ENCODE assay signal across 9 mouse cellular contexts in the genomic region with DNA sequence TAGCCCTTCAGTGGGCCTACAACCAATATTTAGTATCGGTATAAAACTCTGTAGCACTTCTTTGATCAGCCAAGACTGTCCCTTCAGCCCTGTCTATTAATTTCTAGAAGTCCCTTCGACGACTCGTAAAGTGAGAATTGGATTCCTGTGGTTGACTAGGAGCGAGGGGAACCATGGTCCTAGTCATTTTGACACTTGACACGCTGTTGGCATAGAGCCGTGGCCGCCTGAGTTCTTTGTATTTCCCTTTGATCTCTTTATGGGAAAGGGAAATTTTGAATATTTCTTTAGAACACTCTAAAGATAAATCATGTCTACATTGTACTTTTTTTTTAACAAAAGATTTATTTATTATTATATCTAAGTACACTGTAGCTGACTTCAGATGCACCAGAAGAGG. TPM values are rescaled to one million over a fixed set of nuclear protein-coding genes. Genes with fewer than 3 reads are reported as not detected.
DNase-seq lines count a peak whose midpoint lies in the region; ATAC-seq and TF ChIP-seq lines count a peak whose summit lies in the region.
"Had no signal": no experiment of that assay in that cellular context is flagged by ENCODE, and none has a peak within 500 bp of the region (broad histone marks: within the 10 kb centered on the region; RNA-seq: fewer than 3 reads in every experiment).

No protein-coding gene starts in this region.

- TF ChIP-seq CTCF in liver, embryonic 14.5 days (IDR thresholded peaks at IDR 0.05; ENCODE audit: low read depth) = no peak

- H3K27me3 ChIP-seq in heart, embryonic 11.5 days (ENCODE audit: control insufficient read depth, insufficient read depth, low read length) = no peaks in the 10 kb centered on the region
- H3K27me3 ChIP-seq in forebrain, embryonic 12.5 days = no peaks in the 10 kb centered on the region
- no peaks in the 10 kb centered on the region for H3K27me3 ChIP-seq in liver, embryonic 14.5 days (ENCODE audit: control insufficient read depth, insufficient read depth, low read length)

- H3K4me3 ChIP-seq in heart, embryonic 11.5 days (ENCODE audit: low read depth, low read length) = peak overlapping the region; percentile 96
- H3K4me3 ChIP-seq in forebrain, embryonic 12.5 days (replicated peaks) = peak overlapping the region; percentile 89
- peak overlapping the region; percentile 86 to 99; a peak in 3 of 4 replicates for H3K4me3 ChIP-seq in liver, embryonic 14.5 days (ENCODE audit: insufficient read depth in 1 of 2, low read depth in 2 of 2, low read length in 2 of 2)

- intact Hi-C loops in heart, postnatal 25 days (cut with DNase I) = loop anchor here (2.0 kb wide), 1 partner anchor 25 kb away; the partner anchor contains the start of genes Paics and Ppat

- H3K27ac ChIP-seq in heart, embryonic 11.5 days (ENCODE audit: low read depth, low read length) = no peak overlapping the region
- no peak overlapping the region for H3K27ac ChIP-seq in forebrain, embryonic 12.5 days
- H3K27ac ChIP-seq in liver, embryonic 14.5 days = peak overlapping the region; percentile 62; the same call in 1 of the 2 replicates

- 91% methylated on average over 8 of the region's 8 CpGs for WGBS in heart, embryonic 11.5 days (ENCODE audit: insufficient replicate concordance)
- WGBS in forebrain, embryonic 12.5 days = 90% methylated on average over 8 of the region's 8 CpGs
- WGBS in liver, embryonic 14.5 days (ENCODE audit: insufficient replicate concordance) = 73% methylated on average over 8 of the region's 8 CpGs

- H3K4me2 ChIP-seq in heart, embryonic 11.5 days = peak overlapping the region; percentile 82
- H3K4me2 ChIP-seq in forebrain, embryonic 12.5 days = peak overlapping the region; percentile 88
- H3K4me2 ChIP-seq in liver, embryonic 14.5 days (ENCODE audit: low read depth) = peak overlapping the region; percentile 92

- no peak for ATAC-seq in heart, embryonic 11.5 days (replicated peaks; ENCODE audit: insufficient number of reproducible peaks, low FRiP score, low TSS enrichment)
- ATAC-seq in forebrain, embryonic 12.5 days (ENCODE audit: low FRiP score) = no peak
- ATAC-seq in liver, embryonic 14.5 days (ENCODE audit: insufficient read depth) = no peak

- TF ChIP-seq EP300 in liver, embryonic 14.5 days (IDR thresholded peaks at IDR 0.05; ENCODE audit: low read depth) = no peak

- no peak overlapping the region for H3K9ac ChIP-seq in heart, embryonic 11.5 days (ENCODE audit: low read depth, low read length)
- no peak overlapping the region for H3K9ac ChIP-seq in forebrain, embryonic 12.5 days
- H3K9ac ChIP-seq in liver, embryonic 14.5 days (replicated peaks) = peak overlapping the region; percentile 94

- DNase-seq in heart, postnatal 25 days (ENCODE audit: low spot score) = no peak
- peak; percentile 25 for DNase-seq in CD4-positive helper T cell, adult 2 months (ENCODE audit: low read depth, low spot score)
- DNase-seq in liver, embryonic 14.5 days (ENCODE audit: low read depth in 3 of 3, low spot score in 3 of 3) = no peak
- DNase-seq in layer of hippocampus, postnatal 14 days (ENCODE audit: low spot score in 2 of 2) = no peak
- no peak for DNase-seq in retina, embryonic 14.5 days (ENCODE audit: low spot score)
- DNase-seq in left cerebral cortex, adult 18-20 months (ENCODE audit: low spot score in 2 of 2) = no peak

- H3K4me1 ChIP-seq in heart, embryonic 11.5 days (ENCODE audit: control insufficient read depth, insufficient read depth, low read length) = peaks cover 14% of the 10 kb centered on the region
- peaks cover 14% of the 10 kb centered on the region for H3K4me1 ChIP-seq in forebrain, embryonic 12.5 days
- peaks cover 10% of the 10 kb centered on the region in 2 experiments; a peak in 3 of 4 replicates for H3K4me1 ChIP-seq in liver, embryonic 14.5 days (replicated peaks; ENCODE audit: control insufficient read depth in 2 of 2, insufficient read depth in 2 of 2, low read length in 1 of 2)

- H3K36me3 ChIP-seq in heart, embryonic 11.5 days (ENCODE audit: control insufficient read depth, insufficient read depth, low read length) = peaks cover 18% of the 10 kb centered on the region
- peaks cover 38% of the 10 kb centered on the region for H3K36me3 ChIP-seq in forebrain, embryonic 12.5 days (replicated peaks)
- H3K36me3 ChIP-seq in liver, embryonic 14.5 days (replicated peaks; ENCODE audit: control insufficient read depth, insufficient read depth, low read depth) = peaks cover 32% of the 10 kb centered on the region

- no peaks in the 10 kb centered on the region for H3K9me3 ChIP-seq in heart, embryonic 11.5 days (replicated peaks; ENCODE audit: control insufficient read depth, low read length)
- no peaks in the 10 kb centered on the region for H3K9me3 ChIP-seq in forebrain, embryonic 12.5 days
- no peaks in the 10 kb centered on the region for H3K9me3 ChIP-seq in liver, embryonic 14.5 days (ENCODE audit: control insufficient read depth, low read length)

RNA-seq across cellular contexts. Expression of gene Srp72, which starts 1.3 kb away (rescaled TPM):
- 51.4 and 51.9 TPM in 2 replicates for polyA plus RNA-seq in heart, embryonic 11.5 days (2014; fragmentation: Nextera tagmentation; extraction: Ambion mirVana)
- total RNA-seq in heart, postnatal 25 days (2021) = 10 to 100 TPM; 52.7 to 59.6 TPM
- 63.5 and 64.3 TPM in 2 replicates for polyA plus RNA-seq in forebrain, embryonic 12.5 days (2016; fragmentation: Nextera tagmentation; extraction: Ambion mirVana)
- polyA plus RNA-seq in liver, embryonic 14.5 days (2012; rRNA removed) = 23.7 and 32.3 TPM in 2 replicates
- polyA plus RNA-seq in liver, embryonic 14.5 days (2014; fragmentation: Nextera tagmentation; extraction: Ambion mirVana) = 44.8 and 45.5 TPM in 2 replicates
- 100 to 1,000 TPM; 121 to 128 TPM for total RNA-seq in layer of hippocampus, postnatal 14 days (2021)
- 100 to 1,000 TPM in 1 of 2 experiments, 10 to 100 TPM in 1; 93.8 to 100 TPM for total RNA-seq in left cerebral cortex, adult 18-20 months (2021)

RNA-seq across cellular contexts. Expression of gene Ppat, which starts 24.4 kb away (rescaled TPM):
- 38.7 and 39.6 TPM in 2 replicates for polyA plus RNA-seq in heart, embryonic 11.5 days (2014; fragmentation: Nextera tagmentation; extraction: Ambion mirVana)
- total RNA-seq in heart, postnatal 25 days (2021) = 10 to 100 TPM; 12.2 to 15.5 TPM
- 31.8 and 32.6 TPM in 2 replicates for polyA plus RNA-seq in forebrain, embryonic 12.5 days (2016; fragmentation: Nextera tagmentation; extraction: Ambion mirVana)
- polyA plus RNA-seq in liver, embryonic 14.5 days (2012; rRNA removed) = 9.7 and 15.3 TPM in 2 replicates
- 29.2 and 32.6 TPM in 2 replicates for polyA plus RNA-seq in liver, embryonic 14.5 days (2014; fragmentation: Nextera tagmentation; extraction: Ambion mirVana)
- 10 to 100 TPM; 13.8 to 14.5 TPM for total RNA-seq in layer of hippocampus, postnatal 14 days (2021)
- total RNA-seq in left cerebral cortex, adult 18-20 months (2021) = 10 to 100 TPM; 20.1 to 20.9 TPM

RNA-seq across cellular contexts. Expression of gene Paics, which starts 24.6 kb away (rescaled TPM):
- polyA plus RNA-seq in heart, embryonic 11.5 days (2014; fragmentation: Nextera tagmentation; extraction: Ambion mirVana) = 270 and 300 TPM in 2 replicates
- 100 to 1,000 TPM; 138 to 159 TPM for total RNA-seq in heart, postnatal 25 days (2021)
- polyA plus RNA-seq in forebrain, embryonic 12.5 days (2016; fragmentation: Nextera tagmentation; extraction: Ambion mirVana) = 346 and 374 TPM in 2 replicates
- 51.6 and 78.7 TPM in 2 replicates for polyA plus RNA-seq in liver, embryonic 14.5 days (2012; rRNA removed)
- polyA plus RNA-seq in liver, embryonic 14.5 days (2014; fragmentation: Nextera tagmentation; extraction: Ambion mirVana) = 172 and 185 TPM in 2 replicates
- total RNA-seq in layer of hippocampus, postnatal 14 days (2021) = 10 to 100 TPM; 87.7 to 95.4 TPM
- total RNA-seq in left cerebral cortex, adult 18-20 months (2021) = 10 to 100 TPM; 94.1 to 94.2 TPM

RNA-seq across cellular contexts. Expression of gene Arl9, which starts 28.1 kb away (rescaled TPM):
- polyA plus RNA-seq in heart, embryonic 11.5 days (2014; fragmentation: Nextera tagmentation; extraction: Ambion mirVana) = 0.46 TPM in 1 of 2 replicates, not detected in the other
- total RNA-seq in heart, postnatal 25 days (2021) = not detected
- polyA plus RNA-seq in forebrain, embryonic 12.5 days (2016; fragmentation: Nextera tagmentation; extraction: Ambion mirVana) = not detected in 2 replicates
- 0.38 and 0.40 TPM in 2 replicates for polyA plus RNA-seq in liver, embryonic 14.5 days (2012; rRNA removed)
- polyA plus RNA-seq in liver, embryonic 14.5 days (2014; fragmentation: Nextera tagmentation; extraction: Ambion mirVana) = not detected in 2 replicates
- total RNA-seq in layer of hippocampus, postnatal 14 days (2021) = not detected
- not detected for total RNA-seq in left cerebral cortex, adult 18-20 months (2021)
- polyA plus RNA-seq: small intestine, adult 2 months had no signal

RNA-seq across cellular contexts. Expression of gene Thegl, which starts 40.1 kb away (rescaled TPM):
- 0.21 TPM in 1 of 2 replicates, not detected in the other for polyA plus RNA-seq in heart, embryonic 11.5 days (2014; fragmentation: Nextera tagmentation; extraction: Ambion mirVana)
- total RNA-seq in heart, postnatal 25 days (2021) = not detected
- 0.33 and 0.42 TPM in 2 replicates for polyA plus RNA-seq in forebrain, embryonic 12.5 days (2016; fragmentation: Nextera tagmentation; extraction: Ambion mirVana)
- polyA plus RNA-seq in liver, embryonic 14.5 days (2012; rRNA removed) = 0.18 and 0.24 TPM in 2 replicates
- 0.33 and 0.43 TPM in 2 replicates for polyA plus RNA-seq in liver, embryonic 14.5 days (2014; fragmentation: Nextera tagmentation; extraction: Ambion mirVana)
- total RNA-seq in layer of hippocampus, postnatal 14 days (2021) = 1 to 10 TPM; 1.3 to 1.4 TPM
- total RNA-seq in left cerebral cortex, adult 18-20 months (2021) = under 1 TPM; 0.42 to 0.63 TPM
